Mouse (Mus musculus): ENCODE results near the gene Trim63. TPM values are rescaled to one million over a fixed set of nuclear protein-coding genes. Genes with fewer than 3 reads are reported as not detected.

Gene Trim63
- polyA plus RNA-seq, 1 experiment from 2014 or later = 0.25 TPM

GRCm38 (mm10) chr4:134310656-134311055 lies 4.3 kb upstream of the Trim63 start:
- Histone ChIP-seq H3K4me2 (ENCODE audit: low read depth, low read length) (no peak overlapping the region), H3K9me3 (replicated peaks; ENCODE audit: control insufficient read depth, low read length) (no peaks in the 10 kb centered on the region; the same call in 1 of the 2 replicates), H3K4me1 (ENCODE audit: control insufficient read depth, low read depth, low read length) (peaks cover 4% of the 10 kb centered on the region; the same call in 1 of the 2 replicates), H3K9ac (ENCODE audit: low read depth, low read length) (no peak overlapping the region), H3K36me3 (ENCODE audit: control insufficient read depth, insufficient read depth) (no peaks in the 10 kb centered on the region), H3K27me3 (ENCODE audit: control insufficient read depth, insufficient read depth, low read depth, low read length) (no peaks in the 10 kb centered on the region), H3K4me3 (ENCODE audit: low read depth, low read length) (no peak overlapping the region), H3K27ac (ENCODE audit: low read length) (no peak overlapping the region)
- WGBS (ENCODE audit: insufficient replicate concordance) = 74% methylated on average over 9 of the region's 9 CpGs
- ATAC-seq (ENCODE audit: low read depth) = no peak

GRCm38 (mm10) chr4:134311784-134312183 lies 3.1 kb upstream of the Trim63 start:
- H3K27me3 ChIP-seq (ENCODE audit: control insufficient read depth, insufficient read depth, low read depth, low read length) = no peaks in the 10 kb centered on the region
- ATAC-seq (ENCODE audit: low read depth) = no peak
- H3K9me3 ChIP-seq (replicated peaks; ENCODE audit: control insufficient read depth, low read length) = no peaks in the 10 kb centered on the region; the same call in 1 of the 2 replicates
- H3K36me3 ChIP-seq (ENCODE audit: control insufficient read depth, insufficient read depth) = no peaks in the 10 kb centered on the region
- peaks cover 4% of the 10 kb centered on the region; the same call in 1 of the 2 replicates for H3K4me1 ChIP-seq (ENCODE audit: control insufficient read depth, low read depth, low read length)
- H3K27ac ChIP-seq (ENCODE audit: low read length) = no peak overlapping the region
- no peak overlapping the region for H3K4me2 ChIP-seq (ENCODE audit: low read depth, low read length)
- WGBS (ENCODE audit: insufficient replicate concordance) = 54% methylated on average over 9 of the region's 9 CpGs
- no peak overlapping the region for H3K4me3 ChIP-seq (ENCODE audit: low read depth, low read length)
- no peak overlapping the region for H3K9ac ChIP-seq (ENCODE audit: low read depth, low read length)

GRCm38 (mm10) chr4:134312341-134312740 lies 2.6 kb upstream of the Trim63 start:
- ATAC-seq (ENCODE audit: low read depth) = no peak
- Histone ChIP-seq H3K4me3 (ENCODE audit: low read depth, low read length) (no peak overlapping the region), H3K4me1 (ENCODE audit: control insufficient read depth, low read depth, low read length) (peaks cover 2% of the 10 kb centered on the region; the same call in 1 of the 2 replicates), H3K36me3 (ENCODE audit: control insufficient read depth, insufficient read depth) (no peaks in the 10 kb centered on the region), H3K27me3 (ENCODE audit: control insufficient read depth, insufficient read depth, low read depth, low read length) (no peaks in the 10 kb centered on the region), H3K27ac (ENCODE audit: low read length) (no peak overlapping the region), H3K9ac (ENCODE audit: low read depth, low read length) (no peak overlapping the region), H3K9me3 (replicated peaks; ENCODE audit: control insufficient read depth, low read length) (no peaks in the 10 kb centered on the region; the same call in 1 of the 2 replicates), H3K4me2 (ENCODE audit: low read depth, low read length) (no peak overlapping the region)
- 63% methylated on average over 5 of the region's 5 CpGs for WGBS (ENCODE audit: insufficient replicate concordance)

GRCm38 (mm10) chr4:134312901-134313300 lies 2.0 kb upstream of the Trim63 start:
- no peak overlapping the region for H3K4me2 ChIP-seq (ENCODE audit: low read depth, low read length)
- no peak overlapping the region for H3K4me3 ChIP-seq (ENCODE audit: low read depth, low read length)
- H3K9me3 ChIP-seq (replicated peaks; ENCODE audit: control insufficient read depth, low read length) = no peaks in the 10 kb centered on the region; the same call in 1 of the 2 replicates
- no peaks in the 10 kb centered on the region for H3K4me1 ChIP-seq (ENCODE audit: control insufficient read depth, low read depth, low read length)
- H3K27me3 ChIP-seq (ENCODE audit: control insufficient read depth, insufficient read depth, low read depth, low read length) = no peaks in the 10 kb centered on the region
- no peaks in the 10 kb centered on the region for H3K36me3 ChIP-seq (ENCODE audit: control insufficient read depth, insufficient read depth)
- no peak for ATAC-seq (ENCODE audit: low read depth)
- no peak overlapping the region for H3K27ac ChIP-seq (ENCODE audit: low read length)
- WGBS (ENCODE audit: insufficient replicate concordance) = 78% methylated on average over 6 of the region's 6 CpGs
- H3K9ac ChIP-seq (ENCODE audit: low read depth, low read length) = no peak overlapping the region

GRCm38 (mm10) chr4:134314081-134314655 lies 752 bp upstream of the Trim63 start:
- H3K9ac ChIP-seq (ENCODE audit: low read depth, low read length) = no peak overlapping the region
- no peaks in the 10 kb centered on the region for H3K4me1 ChIP-seq (ENCODE audit: control insufficient read depth, low read depth, low read length)
- H3K4me2 ChIP-seq (ENCODE audit: low read depth, low read length) = no peak overlapping the region
- no peaks in the 10 kb centered on the region for H3K36me3 ChIP-seq (ENCODE audit: control insufficient read depth, insufficient read depth)
- no peak overlapping the region for H3K27ac ChIP-seq (ENCODE audit: low read length)
- 61% methylated on average over 4 of the region's 4 CpGs for WGBS (ENCODE audit: insufficient replicate concordance)
- ATAC-seq (ENCODE audit: low read depth) = no peak
- H3K9me3 ChIP-seq (replicated peaks; ENCODE audit: control insufficient read depth, low read length) = no peaks in the 10 kb centered on the region; the same call in 1 of the 2 replicates
- H3K27me3 ChIP-seq (ENCODE audit: control insufficient read depth, insufficient read depth, low read depth, low read length) = no peaks in the 10 kb centered on the region
- no peak overlapping the region for H3K4me3 ChIP-seq (ENCODE audit: low read depth, low read length)

- Histone ChIP-seq H3K9ac (ENCODE audit: low read depth, low read length) (no peak overlapping the region), H3K4me3 (ENCODE audit: low read depth, low read length) (no peak overlapping the region), H3K9me3 (replicated peaks; ENCODE audit: control insufficient read depth, low read length) (no peaks in the 10 kb centered on the region; the same call in 1 of the 2 replicates), H3K36me3 (ENCODE audit: control insufficient read depth, insufficient read depth) (no peaks in the 10 kb centered on the region), H3K4me2 (ENCODE audit: low read depth, low read length) (no peak overlapping the region), H3K27me3 (ENCODE audit: control insufficient read depth, insufficient read depth, low read depth, low read length) (no peaks in the 10 kb centered on the region), H3K4me1 (ENCODE audit: control insufficient read depth, low read depth, low read length) (no peaks in the 10 kb centered on the region), H3K27ac (ENCODE audit: low read length) (no peak overlapping the region)
- ATAC-seq (ENCODE audit: low read depth) = no peak
- 45% methylated on average over 9 of the region's 9 CpGs for WGBS (ENCODE audit: insufficient replicate concordance)
These were observed 550 bp downstream of the Trim63 start for GRCm38 (mm10) chr4:134315470-134315869.

GRCm38 (mm10) chr4:134316390-134316789 lies 1.5 kb downstream of the Trim63 start:
- H3K9ac ChIP-seq (ENCODE audit: low read depth, low read length) = no peak overlapping the region
- H3K4me1 ChIP-seq (ENCODE audit: control insufficient read depth, low read depth, low read length) = no peaks in the 10 kb centered on the region
- H3K9me3 ChIP-seq (replicated peaks; ENCODE audit: control insufficient read depth, low read length) = no peaks in the 10 kb centered on the region; the same call in 1 of the 2 replicates
- H3K36me3 ChIP-seq (ENCODE audit: control insufficient read depth, insufficient read depth) = no peaks in the 10 kb centered on the region
- 32% methylated on average over 16 of the region's 16 CpGs for WGBS (ENCODE audit: insufficient replicate concordance)
- no peak overlapping the region for H3K27ac ChIP-seq (ENCODE audit: low read length)
- no peak overlapping the region for H3K4me2 ChIP-seq (ENCODE audit: low read depth, low read length)
- ATAC-seq (ENCODE audit: low read depth) = peak; percentile 16; the same call in 1 of the 2 replicates
- no peak overlapping the region for H3K4me3 ChIP-seq (ENCODE audit: low read depth, low read length)
- no peaks in the 10 kb centered on the region for H3K27me3 ChIP-seq (ENCODE audit: control insufficient read depth, insufficient read depth, low read depth, low read length)

- Histone ChIP-seq H3K27ac (ENCODE audit: low read length) (no peak overlapping the region), H3K4me3 (ENCODE audit: low read depth, low read length) (no peak overlapping the region), H3K27me3 (ENCODE audit: control insufficient read depth, insufficient read depth, low read depth, low read length) (no peaks in the 10 kb centered on the region), H3K36me3 (ENCODE audit: control insufficient read depth, insufficient read depth) (no peaks in the 10 kb centered on the region), H3K9me3 (replicated peaks; ENCODE audit: control insufficient read depth, low read length) (no peaks in the 10 kb centered on the region), H3K9ac (ENCODE audit: low read depth, low read length) (no peak overlapping the region), H3K4me1 (ENCODE audit: control insufficient read depth, low read depth, low read length) (no peaks in the 10 kb centered on the region), H3K4me2 (ENCODE audit: low read depth, low read length) (no peak overlapping the region)
- WGBS (ENCODE audit: insufficient replicate concordance) = 64% methylated on average over 5 of the region's 5 CpGs
- no peak for ATAC-seq (ENCODE audit: low read depth)
These were observed 4.2 kb downstream of the Trim63 start for GRCm38 (mm10) chr4:134319074-134319473.

- no peak overlapping the region for H3K27ac ChIP-seq (ENCODE audit: low read length)
- H3K9ac ChIP-seq (ENCODE audit: low read depth, low read length) = no peak overlapping the region
- H3K4me3 ChIP-seq (ENCODE audit: low read depth, low read length) = no peak overlapping the region
- no peaks in the 10 kb centered on the region for H3K4me1 ChIP-seq (ENCODE audit: control insufficient read depth, low read depth, low read length)
- no peaks in the 10 kb centered on the region for H3K36me3 ChIP-seq (ENCODE audit: control insufficient read depth, insufficient read depth)
- no peak for ATAC-seq (ENCODE audit: low read depth)
- WGBS (ENCODE audit: insufficient replicate concordance) = 51% methylated on average over 5 of the region's 5 CpGs
- no peak overlapping the region for H3K4me2 ChIP-seq (ENCODE audit: low read depth, low read length)
- H3K9me3 ChIP-seq (replicated peaks; ENCODE audit: control insufficient read depth, low read length) = no peaks in the 10 kb centered on the region
- no peaks in the 10 kb centered on the region for H3K27me3 ChIP-seq (ENCODE audit: control insufficient read depth, insufficient read depth, low read depth, low read length)
These were observed 4.8 kb downstream of the Trim63 start for GRCm38 (mm10) chr4:134319674-134320073.

Data from liver, embryonic 16.5 days (tissue).